Mouse (Mus musculus) small intestine, adult 2 months (tissue): ENCODE results near the gene Rpl36a-ps1.

Experiments
- CTCF ChIP-seq: fragments of 200-500 bp; IDR thresholded peaks from 2 replicates; pipeline ENCODE4 v1.5.1; 2012; ENCODE audit warnings: low read depth, mild to moderate bottlenecking, control low read depth, inconsistent platforms, low read length, moderate library complexity, mixed read lengths; ENCODE audit not compliant: insufficient replicate concordance, insufficient read length; ENCODE audit errors: extremely low read depth
- POLR2A ChIP-seq: fragments of 200-500 bp; IDR thresholded peaks from 2 replicates; pipeline ENCODE4 v1.6.1; 2012; ENCODE audit warnings: low read depth, mild to moderate bottlenecking, control low read depth, inconsistent platforms, low read length, moderate library complexity

DNA sequence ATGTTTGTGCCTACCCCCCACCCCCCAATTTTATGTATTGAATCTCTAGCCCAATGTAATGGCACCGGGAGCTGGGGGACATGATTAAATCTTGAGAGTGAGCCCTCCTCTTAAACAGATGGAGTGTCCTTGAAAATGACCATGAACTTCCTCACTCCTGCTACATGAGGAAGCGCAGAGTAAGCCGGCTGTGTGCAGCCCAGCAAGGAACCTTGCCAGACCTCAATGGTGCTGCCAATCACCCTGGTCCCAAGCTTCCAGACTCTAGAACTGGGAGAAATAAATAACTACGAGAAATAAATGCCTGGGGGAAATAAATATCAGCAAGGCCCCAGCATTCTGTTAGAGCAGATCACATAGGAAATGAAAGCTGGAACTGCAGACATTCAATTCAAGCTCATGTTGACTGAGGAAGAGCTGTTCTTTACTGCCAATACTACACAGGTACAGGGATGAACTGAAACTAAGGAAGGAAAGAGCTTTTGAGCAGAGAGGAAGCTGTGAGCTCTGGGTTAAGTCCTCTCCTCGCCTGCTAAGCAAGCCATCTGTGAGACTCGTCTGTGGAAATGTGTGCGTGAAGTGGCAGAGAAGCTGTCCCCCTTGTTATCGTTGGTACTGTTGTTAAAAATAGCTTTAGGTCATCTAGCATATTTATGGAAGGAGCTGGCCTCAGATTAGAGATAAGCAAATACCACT lies 16.3 kb upstream of the Rpl36a-ps1 start:
- TF ChIP-seq CTCF, result no peak
- TF ChIP-seq POLR2A, result no peak
